Mouse (Mus musculus): ENCODE measurements at regions not wholly inside any gene's neighbourhood (a gene's known extent, or its start where the extent isn't known, plus 50 kb on each side); places are given as distances from the start of the nearest gene placed in this dataset.

GRCm38 (mm10) chr1:128535537-128536150, 56.4 kb downstream of the Cxcr4 start:
- no peak for DNase-seq (ENCODE audit: low spot score in 2 of 2)

- no peak for DNase-seq (ENCODE audit: low spot score in 2 of 2)
These were observed 59.5 kb downstream of the Cxcr4 start for GRCm38 (mm10) chr1:128532632-128533031.

GRCm38 (mm10) chr1:128529808-128530545, 62.1 kb downstream of the Cxcr4 start:
- peak in 1 of 2 experiments; percentile 6 for DNase-seq (ENCODE audit: low spot score in 2 of 2)

GRCm38 (mm10) chr1:128519234-128519633, 72.9 kb downstream of the Cxcr4 start:
- DNase-seq (ENCODE audit: low spot score in 2 of 2): no peak

- no peak for DNase-seq (ENCODE audit: low spot score in 2 of 2)
These were observed 73.6 kb downstream of the Cxcr4 start for GRCm38 (mm10) chr1:128518514-128518913.

- DNase-seq (ENCODE audit: low spot score in 2 of 2): no peak
These were observed 74.7 kb downstream of the Cxcr4 start for GRCm38 (mm10) chr1:128517351-128517750.

- no peak for DNase-seq (ENCODE audit: low spot score in 2 of 2)
These were observed 77.8 kb downstream of the Cxcr4 start for GRCm38 (mm10) chr1:128514327-128514726.

GRCm38 (mm10) chr1:128513911-128514310, 78.2 kb downstream of the Cxcr4 start:
- DNase-seq (ENCODE audit: low spot score in 2 of 2): no peak

- DNase-seq (ENCODE audit: low spot score in 2 of 2): no peak
These were observed 78.9 kb downstream of the Cxcr4 start for GRCm38 (mm10) chr1:128513153-128513552.

- DNase-seq (ENCODE audit: low spot score in 2 of 2): no peak
These were observed 83.2 kb downstream of the Cxcr4 start for GRCm38 (mm10) chr1:128508816-128509461.

- DNase-seq (ENCODE audit: low spot score in 2 of 2): no peak
These were observed 85.4 kb downstream of the Cxcr4 start for GRCm38 (mm10) chr1:128506551-128507313.

GRCm38 (mm10) chr1:128504371-128504770, 87.2 kb upstream of the Dars start:
- DNase-seq (ENCODE audit: low spot score in 2 of 2): no peak

GRCm38 (mm10) chr1:128498042-128498772, 81.0 kb upstream of the Dars start:
- no peak for DNase-seq (ENCODE audit: low spot score in 2 of 2)

- no peak for DNase-seq (ENCODE audit: low spot score in 2 of 2)
These were observed 75.1 kb upstream of the Dars start for GRCm38 (mm10) chr1:128492251-128492650.

GRCm38 (mm10) chr1:128487181-128487580, 70.0 kb upstream of the Dars start:
- peak; percentile 14 to 24 for DNase-seq (ENCODE audit: low spot score in 2 of 2)

- no peak for DNase-seq (ENCODE audit: low spot score in 2 of 2)
These were observed 61.2 kb upstream of the Dars start for GRCm38 (mm10) chr1:128478376-128478775.

- DNase-seq (ENCODE audit: low spot score in 2 of 2): no peak
These were observed 60.5 kb upstream of the Dars start for GRCm38 (mm10) chr1:128477653-128478052.

- DNase-seq (ENCODE audit: low spot score in 2 of 2): no peak
These were observed 55.6 kb upstream of the Dars start for GRCm38 (mm10) chr1:128472713-128473230.

GRCm38 (mm10) chr1:128472022-128472712, 55.0 kb upstream of the Dars start:
- no peak for DNase-seq (ENCODE audit: low spot score in 2 of 2)

GRCm38 (mm10) chr1:128470786-128471185, 53.6 kb upstream of the Dars start:
- no peak for DNase-seq (ENCODE audit: low spot score in 2 of 2)

- DNase-seq (ENCODE audit: low spot score in 2 of 2): no peak
These were observed 51.9 kb upstream of the Dars start for GRCm38 (mm10) chr1:128469054-128469453.
